Mouse (Mus musculus) G1E (cell line): ENCODE results near the gene Gm3005. TPM values are rescaled to one million over a fixed set of nuclear protein-coding genes. Genes with fewer than 3 reads are reported as not detected.
"Not testable (repeated sequence)": the region's sequence is repeated elsewhere in the genome, so short reads cannot be mapped to it uniquely, and the experiment has no call there.

ENCODE experiments used
- ATAC-seq: 2 replicates; pipeline ENCODE4 v1.8.0; 2016; ENCODE audit warnings: mild to moderate bottlenecking; ENCODE audit not compliant: insufficient number of reproducible peaks, poor library complexity, low FRiP score, severe bottlenecking; ENCODE audit errors: extremely low read depth
- DNase-seq: peaks from one replicate; pipeline ENCODE4 v3.0.0; 2012; ENCODE audit warnings: low spot score
- H3K27me3 ChIP-seq: 2 replicates; pipeline ENCODE4 v1.6.1; 2012; ENCODE audit warnings: mild to moderate bottlenecking, low read length, inconsistent platforms; ENCODE audit not compliant: insufficient read depth
- H3K36me3 ChIP-seq: replicated peaks from 2 replicates; pipeline ENCODE3; 2012; ENCODE audit warnings: mild to moderate bottlenecking, inconsistent platforms
- H3K4me1 ChIP-seq: 2 replicates; pipeline ENCODE4 v1.6.1; 2012; ENCODE audit warnings: low read depth, low read length, inconsistent platforms, mixed read lengths; ENCODE audit not compliant: insufficient read depth
- H3K4me3 ChIP-seq: 2 replicates; pipeline ENCODE4 v1.5.1; 2012; ENCODE audit warnings: low read depth, mild to moderate bottlenecking, inconsistent platforms, low read length, moderate library complexity, mixed read lengths
- H3K9me3 ChIP-seq: replicated peaks from 2 replicates; pipeline ENCODE4 v1.6.1; 2012; ENCODE audit warnings: inconsistent platforms
- polyA plus RNA-seq: library from polyadenylated mRNA; stranded (reverse); fragments of >175 nt; gene quantifications from 2 replicates; pipeline ENCODE4 v1.2.3, GENCODE M21; 2012
- total RNA-seq, 2 experiments: library from RNA; stranded (forward) in 1 of 2; stranded (reverse) in 1 of 2; fragments of 200-1000 nt in 1 of 2; fragments of >200 nt in 1 of 2; fragmentation: Nextera tagmentation in 1 of 2; gene quantifications; 2 replicates each; pipeline ENCODE4 v1.2.3; 2014 to 2017

Gm3005 gene
- total RNA-seq (2014; fragmentation: Nextera tagmentation) (not detected in 2 replicates), total RNA-seq (2017) (not detected in 2 replicates), polyA plus RNA-seq (not detected in 2 replicates)

DNA sequence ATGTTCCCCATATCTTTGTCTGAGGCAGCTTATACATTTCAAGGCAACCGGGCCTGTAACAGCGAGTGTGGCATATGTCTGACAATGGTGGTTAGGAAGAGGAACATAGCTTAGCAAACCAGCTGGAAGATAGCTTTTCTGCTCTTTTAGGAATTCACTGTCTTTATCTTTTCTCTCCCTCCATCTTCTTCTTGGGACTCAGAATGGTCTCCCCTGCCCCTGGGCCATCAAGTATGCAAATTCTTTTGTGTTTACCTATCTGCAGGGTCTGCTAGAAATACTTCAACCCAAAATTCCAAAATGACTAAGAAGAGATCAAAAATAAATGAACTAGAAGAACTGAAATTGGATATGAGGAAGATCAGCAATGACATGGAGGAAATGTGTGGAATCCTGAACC is at the start of gene Gm3005:
Gene Gm3005, plus strand, starts transcription at position 301 of the 400 bp plus-strand sequence.
- not testable (repeated sequence) for H3K36me3 ChIP-seq, DNase-seq, H3K4me3 ChIP-seq, H3K4me1 ChIP-seq, H3K27me3 ChIP-seq, ATAC-seq, H3K9me3 ChIP-seq

DNA sequence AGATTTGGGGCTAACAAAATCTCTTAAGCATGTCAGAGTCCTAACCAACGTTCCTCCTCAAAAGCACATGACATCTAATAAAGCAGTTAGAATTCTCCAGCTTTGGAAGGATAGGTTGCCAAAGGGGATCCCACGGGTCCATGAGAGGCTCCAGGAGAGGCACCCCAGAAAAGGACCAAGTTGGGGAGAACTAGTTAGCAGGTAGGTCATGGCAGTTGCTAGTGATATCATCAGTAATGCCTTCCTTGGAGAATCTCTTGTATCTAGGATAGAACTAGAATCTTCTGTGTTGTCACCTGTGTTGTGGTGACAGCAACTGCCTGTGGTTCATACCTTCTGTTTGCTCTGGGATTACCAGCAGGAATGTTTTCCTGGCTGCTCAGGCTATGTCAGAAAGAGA is 33.1 kb upstream of the Gm3005 start, which contains the start of gene Gm10413:
Gene Gm10413, plus strand, starts transcription at position 301 of the 400 bp plus-strand sequence.
- not testable (repeated sequence) for H3K36me3 ChIP-seq, ATAC-seq, DNase-seq

DNA sequence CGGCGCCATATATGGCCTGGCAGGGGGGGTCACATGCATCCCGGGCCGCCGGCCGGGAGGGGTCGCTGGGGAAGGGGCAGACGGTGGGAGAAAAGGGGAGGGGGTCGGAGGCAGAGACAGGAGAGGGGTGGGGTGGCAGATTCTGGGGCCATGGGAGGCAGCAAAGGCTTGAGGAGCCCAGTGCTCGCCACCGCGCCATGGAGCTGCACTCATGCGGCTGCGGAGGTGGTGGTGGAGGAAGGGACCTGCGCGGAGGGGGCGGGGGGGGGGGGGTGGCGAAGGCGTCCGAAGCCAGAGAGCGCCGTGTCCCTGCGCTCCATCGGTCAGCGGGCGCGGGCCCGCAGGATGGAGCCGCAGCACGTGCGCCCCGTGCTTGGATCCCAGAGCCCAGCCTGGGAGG is 15.6 kb upstream of the Gm3005 start, which contains the start of gene Gm10409:
Gene Gm10409, plus strand, starts transcription at position 301 of the 400 bp plus-strand sequence.
- H3K4me3 ChIP-seq, DNase-seq, H3K36me3 ChIP-seq, ATAC-seq, H3K9me3 ChIP-seq, H3K27me3 ChIP-seq, H3K4me1 ChIP-seq: not testable (repeated sequence)

More for the DNA sequence above, 33.1 kb upstream of the Gm3005 start, which contains the start of gene Gm10413:
- not testable (repeated sequence) for H3K4me3 ChIP-seq, H3K4me1 ChIP-seq, H3K9me3 ChIP-seq, H3K27me3 ChIP-seq

- not testable (repeated sequence) for H3K27me3 ChIP-seq, H3K4me1 ChIP-seq, DNase-seq, ATAC-seq, H3K9me3 ChIP-seq, H3K36me3 ChIP-seq, H3K4me3 ChIP-seq
Measured at GRCm38 (mm10) chr14:3449079-3449478, 21.2 kb downstream of the Gm3005 start, which contains the start of gene Gm10408. TSS of gene Gm10408 (plus strand) at chr14:3449379.

DNA sequence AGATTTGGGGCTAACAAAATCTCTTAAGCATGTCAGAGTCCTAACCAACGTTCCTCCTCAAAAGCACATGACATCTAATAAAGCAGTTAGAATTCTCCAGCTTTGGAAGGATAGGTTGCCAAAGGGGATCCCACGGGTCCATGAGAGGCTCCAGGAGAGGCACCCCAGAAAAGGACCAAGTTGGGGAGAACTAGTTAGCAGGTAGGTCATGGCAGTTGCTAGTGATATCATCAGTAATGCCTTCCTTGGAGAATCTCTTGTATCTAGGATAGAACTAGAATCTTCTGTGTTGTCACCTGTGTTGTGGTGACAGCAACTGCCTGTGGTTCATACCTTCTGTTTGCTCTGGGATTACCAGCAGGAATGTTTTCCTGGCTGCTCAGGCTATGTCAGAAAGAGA is 206.3 kb downstream of the Gm3005 start, which contains the start of gene Gm3012:
Gene Gm3012, plus strand, starts transcription at position 301 of the 400 bp plus-strand sequence.
- H3K4me3 ChIP-seq, H3K27me3 ChIP-seq, H3K36me3 ChIP-seq, H3K9me3 ChIP-seq, ATAC-seq, H3K4me1 ChIP-seq, DNase-seq: not testable (repeated sequence)

Other genes starting within 250 kb of the Gm3005 start
- gene Gm5795, start 239.8 kb upstream of the Gm3005 start, total RNA-seq (2014; fragmentation: Nextera tagmentation) = not detected in 2 replicates
- gene Gm5795, start 239.8 kb upstream of the Gm3005 start, total RNA-seq (2017) = 0.52 and 0.71 TPM in 2 replicates
- not detected in 2 replicates for gene Gm5795, start 239.8 kb upstream of the Gm3005 start, polyA plus RNA-seq
- not detected in 2 replicates for gene D830030K20Rik, start 219.6 kb upstream of the Gm3005 start, total RNA-seq (2014; fragmentation: Nextera tagmentation)
- gene D830030K20Rik, start 219.6 kb upstream of the Gm3005 start, total RNA-seq (2017) = 0.64 and 0.82 TPM in 2 replicates
- gene D830030K20Rik, start 219.6 kb upstream of the Gm3005 start, polyA plus RNA-seq = not detected in 2 replicates
- not detected in 2 replicates for gene Gm2956, start 95.5 kb upstream of the Gm3005 start, total RNA-seq (2014; fragmentation: Nextera tagmentation)
- gene Gm2956, start 95.5 kb upstream of the Gm3005 start, total RNA-seq (2017) = not detected in 2 replicates
- not detected in 2 replicates for gene Gm2956, start 95.5 kb upstream of the Gm3005 start, polyA plus RNA-seq
- gene Gm10413, start 33.0 kb upstream of the Gm3005 start, total RNA-seq (2014; fragmentation: Nextera tagmentation) = not detected in 2 replicates
- gene Gm10413, start 33.0 kb upstream of the Gm3005 start, total RNA-seq (2017) = not detected in 2 replicates
- gene Gm10413, start 33.0 kb upstream of the Gm3005 start, polyA plus RNA-seq = not detected in 2 replicates
- gene Gm10409, start 15.5 kb upstream of the Gm3005 start, total RNA-seq (2014; fragmentation: Nextera tagmentation) = not detected in 2 replicates
- not detected in 2 replicates for gene Gm10409, start 15.5 kb upstream of the Gm3005 start, total RNA-seq (2017)
- gene Gm10409, start 15.5 kb upstream of the Gm3005 start, polyA plus RNA-seq = not detected in 2 replicates
- gene Gm10408, start 21.3 kb downstream of the Gm3005 start, total RNA-seq (2014; fragmentation: Nextera tagmentation) = not detected in 2 replicates
- gene Gm10408, start 21.3 kb downstream of the Gm3005 start, total RNA-seq (2017) = not detected in 2 replicates
- gene Gm10408, start 21.3 kb downstream of the Gm3005 start, polyA plus RNA-seq = not detected in 2 replicates
- not detected in 2 replicates for gene Gm3012, start 206.4 kb downstream of the Gm3005 start, total RNA-seq (2014; fragmentation: Nextera tagmentation)
- gene Gm3012, start 206.4 kb downstream of the Gm3005 start, total RNA-seq (2017) = not detected in 2 replicates
- not detected in 2 replicates for gene Gm3012, start 206.4 kb downstream of the Gm3005 start, polyA plus RNA-seq
- not detected in 2 replicates for gene Gm3020, start 223.9 kb downstream of the Gm3005 start, total RNA-seq (2014; fragmentation: Nextera tagmentation)
- gene Gm3020, start 223.9 kb downstream of the Gm3005 start, total RNA-seq (2017) = not detected in 2 replicates
- not detected in 2 replicates for gene Gm3020, start 223.9 kb downstream of the Gm3005 start, polyA plus RNA-seq